Mouse (Mus musculus): ENCODE results near the gene Retnlg. TPM values are rescaled to one million over a fixed set of nuclear protein-coding genes. Genes with fewer than 3 reads are reported as not detected.

Retnlg gene
- polyA plus RNA-seq, 1 experiment from 2014 or later = not detected

- 83% methylated on average over 1 of the region's 1 CpGs for WGBS
- H3K27ac ChIP-seq = no peak overlapping the region
Observed at GRCm38 (mm10) chr16:48899868-48900267, 27.4 kb downstream of the Retnlg start.

GRCm38 (mm10) chr16:48911184-48911583 lies 38.8 kb downstream of the Retnlg start:
- Histone ChIP-seq H3K9me3 (no peaks in the 10 kb centered on the region), H3K27ac (no peak overlapping the region), H3K27me3 (ENCODE audit: insufficient read depth, poor library complexity, severe bottlenecking) (no peaks in the 10 kb centered on the region), H3K4me3 (no peak overlapping the region), H3K36me3 (no peaks in the 10 kb centered on the region), H3K4me1 (replicated peaks) (no peaks in the 10 kb centered on the region)
- 96% methylated on average over 1 of the region's 1 CpGs for WGBS
- no peak for DNase-seq (ENCODE audit: low spot score)

More at GRCm38 (mm10) chr16:48899868-48900267, 27.4 kb downstream of the Retnlg start:
- Histone ChIP-seq H3K4me1 (replicated peaks) (no peaks in the 10 kb centered on the region), H3K9me3 (no peaks in the 10 kb centered on the region), H3K27me3 (ENCODE audit: insufficient read depth, poor library complexity, severe bottlenecking) (no peaks in the 10 kb centered on the region), H3K4me3 (no peak overlapping the region), H3K36me3 (no peaks in the 10 kb centered on the region)
- no peak for DNase-seq (ENCODE audit: low spot score)

DNA sequence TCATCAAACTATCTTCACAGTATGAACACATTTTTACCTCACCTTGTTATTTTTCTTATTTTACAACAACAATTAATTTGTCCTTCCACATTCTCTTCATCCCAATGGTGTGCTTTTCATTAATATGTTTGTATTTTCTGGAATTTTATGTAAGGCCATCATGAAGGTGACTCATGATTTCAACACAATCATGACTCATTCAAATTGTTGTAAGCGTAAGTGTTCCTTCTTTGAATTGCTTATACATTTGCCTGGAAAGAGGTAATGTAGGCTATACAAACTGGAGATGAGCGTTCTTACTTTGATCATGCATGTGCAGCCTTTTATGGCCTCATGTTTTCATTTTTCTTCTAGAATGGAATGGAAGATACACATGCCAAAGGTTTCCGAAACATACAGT lies 40.8 kb downstream of the Retnlg start:
- Histone ChIP-seq H3K9me3 (no peaks in the 10 kb centered on the region), H3K4me1 (replicated peaks) (no peaks in the 10 kb centered on the region), H3K36me3 (no peaks in the 10 kb centered on the region), H3K4me3 (no peak overlapping the region), H3K27me3 (ENCODE audit: insufficient read depth, poor library complexity, severe bottlenecking) (no peaks in the 10 kb centered on the region), H3K27ac (no peak overlapping the region)
- DNase-seq (ENCODE audit: low spot score) = no peak
- 96% methylated on average over 3 of the region's 3 CpGs for WGBS

DNA sequence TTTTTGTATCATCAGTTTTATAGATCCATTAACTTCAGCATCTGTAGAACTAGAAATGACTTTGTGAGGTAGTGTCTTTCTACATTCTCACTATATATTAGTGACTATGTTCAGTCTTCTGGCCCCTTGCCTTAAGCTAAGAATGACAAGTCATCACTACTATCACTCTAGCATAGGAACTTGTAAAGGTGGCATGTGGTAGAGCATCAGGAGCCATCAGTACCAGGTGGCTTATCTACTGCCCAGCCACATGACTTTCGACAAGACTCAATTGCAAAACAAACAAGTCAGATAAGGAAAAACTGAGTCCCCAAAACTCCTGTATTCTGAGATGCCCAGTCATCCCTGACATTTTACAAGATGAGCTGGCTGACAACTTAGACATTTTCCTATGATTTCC lies 51.3 kb downstream of the Retnlg start:
- peaks cover 77% of the 10 kb centered on the region for H3K36me3 ChIP-seq
- H3K9me3 ChIP-seq = no peaks in the 10 kb centered on the region
- H3K4me1 ChIP-seq (replicated peaks) = no peaks in the 10 kb centered on the region
- H3K27ac ChIP-seq = no peak overlapping the region
- WGBS = 95% methylated on average over 1 of the region's 1 CpGs
- H3K27me3 ChIP-seq (ENCODE audit: insufficient read depth, poor library complexity, severe bottlenecking) = no peaks in the 10 kb centered on the region
- DNase-seq (ENCODE audit: low spot score) = no peak
- H3K4me3 ChIP-seq = no peak overlapping the region

Other genes with a start within 250 kb of the Retnlg start
- not detected in 2 replicates for gene Trat1, start 100.6 kb upstream of the Retnlg start, polyA plus RNA-seq (2016; fragmentation: Nextera tagmentation; extraction: Ambion mirVana)
- not detected in 2 replicates for gene Retnlb, start 55.8 kb upstream of the Retnlg start, polyA plus RNA-seq (2016; fragmentation: Nextera tagmentation; extraction: Ambion mirVana)
- gene Retnla, start 30.1 kb upstream of the Retnlg start, polyA plus RNA-seq (2016; fragmentation: Nextera tagmentation; extraction: Ambion mirVana) = not detected in 2 replicates
- gene Dzip3, start 121.5 kb downstream of the Retnlg start, polyA plus RNA-seq (2016; fragmentation: Nextera tagmentation; extraction: Ambion mirVana) = 25.6 and 33.2 TPM in 2 replicates
- gene Cip2a, start 121.6 kb downstream of the Retnlg start, polyA plus RNA-seq (2016; fragmentation: Nextera tagmentation; extraction: Ambion mirVana) = 32.7 and 43.2 TPM in 2 replicates
- gene Myh15, start 184.9 kb downstream of the Retnlg start, polyA plus RNA-seq (2016; fragmentation: Nextera tagmentation; extraction: Ambion mirVana) = not detected in 2 replicates